Mouse (Mus musculus) stomach, embryonic 15.5 days (tissue): ENCODE results near the gene Dnah9. TPM values are rescaled to one million over a fixed set of nuclear protein-coding genes. Genes with fewer than 3 reads are reported as not detected.
A peak's percentile ranks its signal among the peaks of the same experiment; 100 is the strongest.

Source experiments
- ATAC-seq: fragments of 200-750 bp; cut with Nextera tagmentation; 2 replicates; pipeline ENCODE4 v1.8.0; 2017; ENCODE audit warnings: low read depth, moderate number of reproducible peaks, moderate TSS enrichment; ENCODE audit not compliant: insufficient read depth, low FRiP score
- H3K27ac ChIP-seq: fragments of 300-500 bp; sonication (generic); 2 replicates; pipeline ENCODE4 v1.5.1; 2015; ENCODE audit warnings: mild to moderate bottlenecking, inconsistent platforms
- H3K27me3 ChIP-seq: fragments of 300-500 bp; sonication (generic); replicated peaks from 2 replicates; pipeline ENCODE4 v1.6.1; 2015; ENCODE audit warnings: inconsistent platforms
- H3K36me3 ChIP-seq: fragments of 300-500 bp; sonication (generic); 2 replicates; pipeline ENCODE4 v1.6.1; 2015; ENCODE audit warnings: inconsistent platforms
- H3K4me1 ChIP-seq: fragments of 300-500 bp; sonication (generic); 2 replicates; pipeline ENCODE4 v1.6.1; 2015; ENCODE audit warnings: inconsistent platforms
- H3K4me2 ChIP-seq: fragments of 300-500 bp; sonication (generic); 2 replicates; pipeline ENCODE4 v1.6.1; 2015; ENCODE audit warnings: mild to moderate bottlenecking, inconsistent platforms
- H3K4me3 ChIP-seq: fragments of 300-500 bp; sonication (generic); replicated peaks from 2 replicates; pipeline ENCODE4 v1.5.1; 2015; ENCODE audit warnings: inconsistent platforms
- H3K9ac ChIP-seq: fragments of 300-500 bp; sonication (generic); 2 replicates; pipeline ENCODE4 v1.6.1; 2015; ENCODE audit warnings: inconsistent platforms
- H3K9me3 ChIP-seq: fragments of 300-500 bp; sonication (generic); 2 replicates; pipeline ENCODE4 v1.6.1; 2016; ENCODE audit warnings: inconsistent platforms
- WGBS: fragments of 180-500 bp; shearing (Covaris S2); methylation state at CpG from one replicate; pipeline ENCODE4 v1.1.7; 2015; 5-methylcytosine and 5-hydroxymethylcytosine counted together
- polyA plus RNA-seq: library from polyadenylated mRNA; unstranded; fragments of >200 nt; fragmentation: Nextera tagmentation; extraction: Ambion mirVana; gene quantifications from 2 replicates; pipeline ENCODE4 v1.2.1, GENCODE M21; 2015

Gene Dnah9
- 0.27 and 0.32 TPM in 2 replicates for polyA plus RNA-seq

DNA sequence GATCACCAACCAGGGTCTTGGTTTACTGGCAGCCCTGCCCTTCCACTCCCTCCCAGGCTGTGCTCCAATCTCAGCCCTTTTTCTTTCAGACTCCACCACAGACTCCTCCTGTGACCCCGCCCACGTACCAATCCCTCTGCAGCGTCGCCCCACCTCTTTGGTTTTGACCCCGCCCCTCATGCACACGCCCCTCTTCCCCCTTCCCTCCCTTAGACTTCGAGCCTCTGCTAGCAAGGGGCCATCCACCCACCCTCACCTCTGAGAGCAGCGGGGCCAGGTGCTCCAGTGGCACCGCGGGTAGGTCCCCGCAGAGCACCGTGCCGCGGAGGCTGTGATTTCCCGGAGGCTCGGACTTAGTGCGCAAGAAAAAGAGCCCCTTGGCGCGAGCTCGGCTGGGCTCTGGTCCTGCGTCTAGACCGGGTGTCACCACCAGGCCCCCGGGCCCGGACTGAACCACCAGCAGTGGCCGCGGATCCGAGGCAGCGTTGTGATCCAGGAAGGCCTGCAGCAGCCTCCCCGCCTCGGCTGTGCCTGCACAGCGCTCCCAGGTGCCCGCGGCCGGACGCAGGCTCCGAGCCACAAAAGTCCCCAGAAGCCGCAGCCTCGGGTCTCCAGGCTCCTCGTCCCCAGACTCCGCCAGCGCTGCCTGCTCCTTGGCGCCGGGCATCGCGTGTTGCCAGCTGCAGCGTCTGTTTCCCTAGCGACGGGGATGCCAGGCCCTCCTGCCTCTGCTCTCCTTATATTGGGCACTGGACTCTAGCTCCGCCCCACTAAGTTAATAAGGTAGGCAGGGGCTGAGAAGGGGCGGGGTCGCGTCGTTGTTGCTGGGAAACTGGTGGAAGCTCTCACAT lies at the start of gene Dnah9:
Dnah9 (minus strand) TSS at position 751 of the 851 bp plus-strand sequence.
- H3K4me2 ChIP-seq: peak within 1 kb of the TSS; percentile 99
- 0 out of 2 replicates have a peak, but pooled peaks cover 5% of the 10 kb centered on the region for H3K4me1 ChIP-seq
- H3K9me3 ChIP-seq: no peaks in the 10 kb centered on the region
- peak within 1 kb of the TSS; percentile 52 for H3K4me3 ChIP-seq
- H3K27me3 ChIP-seq: peaks cover 6% of the 10 kb centered on the region
- H3K36me3 ChIP-seq: no peaks in the 10 kb centered on the region
- WGBS: under 1% methylated on average over 53 of the region's 53 CpGs
- no peak within 1 kb of the TSS for H3K27ac ChIP-seq
- H3K9ac ChIP-seq: 0 out of 2 replicates have a peak within 1 kb of the TSS, but pooled peaks have one; percentile 5
- peak; percentile 92 for ATAC-seq

- H3K36me3 ChIP-seq: no peaks in the 10 kb centered on the region
- H3K9me3 ChIP-seq: no peaks in the 10 kb centered on the region
- H3K27me3 ChIP-seq: no peaks in the 10 kb centered on the region
- H3K4me2 ChIP-seq: no peak overlapping the region
- H3K4me3 ChIP-seq: no peak overlapping the region
- WGBS: 79% methylated on average over 3 of the region's 3 CpGs
- H3K4me1 ChIP-seq: no peaks in the 10 kb centered on the region
- no peak overlapping the region for H3K9ac ChIP-seq
- H3K27ac ChIP-seq: no peak overlapping the region
- no peak; the same call in 1 of the 2 replicates for ATAC-seq
These were observed 20.4 kb upstream of the Dnah9 start for GRCm38 (mm10) chr11:66188627-66189287.

DNA sequence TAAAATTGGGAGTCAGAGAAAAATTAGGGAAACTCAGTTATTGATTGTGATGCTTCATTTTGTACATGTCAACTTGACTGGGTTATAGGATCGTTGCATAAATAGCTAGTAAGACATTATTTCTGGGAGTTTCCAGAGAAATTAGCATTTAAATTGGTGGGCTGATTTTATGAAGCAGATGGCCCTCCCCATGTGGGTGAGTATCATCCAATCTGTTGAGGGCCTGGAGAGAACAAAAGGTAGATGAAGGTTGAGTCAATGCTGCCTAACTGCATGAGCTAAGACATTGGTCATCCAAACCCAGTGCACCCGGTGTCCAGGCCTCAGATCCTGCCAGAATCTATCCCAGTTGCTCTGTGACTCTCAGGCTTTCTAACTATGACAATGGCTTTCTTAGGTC lies 19.8 kb upstream of the Dnah9 start:
- no peak overlapping the region for H3K4me2 ChIP-seq
- WGBS: 79% methylated on average over 2 of the region's 2 CpGs
- no peak for ATAC-seq
- H3K4me1 ChIP-seq: no peaks in the 10 kb centered on the region
- H3K36me3 ChIP-seq: no peaks in the 10 kb centered on the region
- H3K9ac ChIP-seq: no peak overlapping the region
- H3K27ac ChIP-seq: no peak overlapping the region
- no peak overlapping the region for H3K4me3 ChIP-seq
- no peaks in the 10 kb centered on the region for H3K27me3 ChIP-seq
- H3K9me3 ChIP-seq: no peaks in the 10 kb centered on the region

DNA sequence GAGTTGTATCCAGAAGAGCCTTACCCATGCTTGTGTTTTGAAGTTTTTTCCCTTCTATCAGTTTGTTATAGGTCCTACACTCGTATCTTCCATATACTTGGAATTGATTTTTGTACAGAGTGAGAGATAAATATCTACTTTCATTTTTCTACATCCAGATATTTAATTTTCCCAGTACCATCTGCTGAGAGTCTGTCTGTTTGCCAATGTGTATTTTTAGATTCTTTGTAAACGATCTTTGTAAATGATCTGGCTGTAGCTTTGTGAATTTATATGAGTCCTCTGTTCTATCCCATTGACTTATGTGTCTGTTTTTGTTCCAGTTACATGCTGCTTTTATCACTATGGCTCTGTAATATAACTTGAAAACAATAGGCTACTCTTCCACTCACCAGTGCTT lies 9.4 kb upstream of the Dnah9 start:
- H3K4me1 ChIP-seq: no peaks in the 10 kb centered on the region
- H3K9me3 ChIP-seq: no peaks in the 10 kb centered on the region; the same call in 1 of the 2 replicates
- H3K27ac ChIP-seq: no peak overlapping the region
- ATAC-seq: no peak
- WGBS: 54% methylated on average over 2 of the region's 2 CpGs
- no peaks in the 10 kb centered on the region for H3K36me3 ChIP-seq
- no peak overlapping the region for H3K4me3 ChIP-seq
- H3K27me3 ChIP-seq: no peaks in the 10 kb centered on the region
- H3K4me2 ChIP-seq: no peak overlapping the region
- no peak overlapping the region for H3K9ac ChIP-seq

DNA sequence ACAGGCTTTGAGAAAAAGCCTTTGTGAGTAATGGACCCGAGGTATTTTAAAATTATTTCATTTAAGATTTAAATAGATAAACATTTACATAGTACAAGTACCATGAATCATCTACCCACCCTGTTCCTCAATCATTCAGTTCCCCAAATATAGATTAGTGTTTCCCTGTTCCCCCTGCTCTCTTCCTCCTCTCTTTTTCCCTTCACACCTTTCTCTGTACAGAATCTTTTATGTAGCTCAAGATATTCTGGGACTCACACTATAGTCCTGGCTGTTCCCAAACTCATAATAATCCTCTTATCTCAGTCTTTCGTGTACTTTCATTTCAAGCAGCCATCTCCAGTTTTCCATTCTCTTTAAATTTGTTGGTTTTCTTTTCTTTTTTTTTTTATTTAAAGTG lies 4.3 kb downstream of the Dnah9 start:
- no peak overlapping the region for H3K9ac ChIP-seq
- no peak overlapping the region for H3K4me2 ChIP-seq

GRCm38 (mm10) chr11:66140631-66141252 lies 27.6 kb downstream of the Dnah9 start:
- Histone ChIP-seq H3K9ac (no peak overlapping the region), H3K4me3 (no peak overlapping the region), H3K4me2 (no peak overlapping the region), H3K36me3 (no peaks in the 10 kb centered on the region), H3K27me3 (no peaks in the 10 kb centered on the region), H3K9me3 (no peaks in the 10 kb centered on the region), H3K4me1 (no peaks in the 10 kb centered on the region), H3K27ac (no peak overlapping the region)
- 64% methylated on average over 11 of the region's 11 CpGs for WGBS
- no peak for ATAC-seq

More for the DNA sequence above, 4.3 kb downstream of the Dnah9 start:
- Histone ChIP-seq H3K9me3 (no peaks in the 10 kb centered on the region), H3K4me1 (0 out of 2 replicates have a peak, but pooled peaks cover 5% of the 10 kb centered on the region), H3K27ac (no peak overlapping the region), H3K27me3 (peaks cover 6% of the 10 kb centered on the region), H3K36me3 (no peaks in the 10 kb centered on the region), H3K4me3 (no peak overlapping the region)
- no peak for ATAC-seq
- WGBS: 75% methylated on average over 2 of the region's 2 CpGs

- no peak overlapping the region for H3K27ac ChIP-seq
- WGBS: 77% methylated on average over 6 of the region's 6 CpGs
- no peaks in the 10 kb centered on the region for H3K4me1 ChIP-seq
- no peak overlapping the region for H3K4me2 ChIP-seq
- no peak overlapping the region for H3K9ac ChIP-seq
- ATAC-seq: no peak
- no peaks in the 10 kb centered on the region for H3K36me3 ChIP-seq
- H3K9me3 ChIP-seq: no peaks in the 10 kb centered on the region
- H3K27me3 ChIP-seq: no peaks in the 10 kb centered on the region
- no peak overlapping the region for H3K4me3 ChIP-seq
These were observed 33.5 kb downstream of the Dnah9 start for GRCm38 (mm10) chr11:66134826-66135225.

DNA sequence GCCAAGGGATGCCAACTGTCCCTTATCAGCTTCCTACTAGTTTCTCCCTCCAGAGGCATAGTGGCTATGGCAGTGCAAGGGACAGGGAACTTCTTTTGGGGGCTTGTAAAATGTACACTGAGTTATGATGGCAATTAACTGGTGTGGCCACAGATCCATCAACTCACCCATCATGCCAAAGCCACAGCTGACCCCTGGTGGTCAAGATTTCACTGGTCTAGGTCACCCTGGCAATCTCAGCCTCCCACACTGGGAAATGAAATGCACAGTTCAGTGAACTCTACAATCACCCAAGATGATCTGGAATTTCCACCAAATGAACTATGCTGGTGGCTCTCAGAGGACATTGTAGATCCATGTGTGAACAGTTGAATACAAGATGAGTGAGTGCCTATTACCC lies 42.2 kb downstream of the Dnah9 start:
- no peak overlapping the region for H3K4me3 ChIP-seq
- H3K36me3 ChIP-seq: no peaks in the 10 kb centered on the region
- H3K27ac ChIP-seq: no peak overlapping the region
- no peak overlapping the region for H3K9ac ChIP-seq
- no peaks in the 10 kb centered on the region for H3K27me3 ChIP-seq
- no peaks in the 10 kb centered on the region for H3K4me1 ChIP-seq
- H3K4me2 ChIP-seq: no peak overlapping the region
- H3K9me3 ChIP-seq: no peaks in the 10 kb centered on the region
- no peak for ATAC-seq

- H3K9me3 ChIP-seq: no peaks in the 10 kb centered on the region
- no peaks in the 10 kb centered on the region for H3K27me3 ChIP-seq
- H3K4me3 ChIP-seq: no peak overlapping the region
- H3K27ac ChIP-seq: no peak overlapping the region
- no peak overlapping the region for H3K9ac ChIP-seq
- no peak overlapping the region for H3K4me2 ChIP-seq
- ATAC-seq: no peak
- WGBS: 64% methylated on average over 6 of the region's 6 CpGs
- no peaks in the 10 kb centered on the region for H3K36me3 ChIP-seq
- H3K4me1 ChIP-seq: no peaks in the 10 kb centered on the region
These were observed 43.9 kb downstream of the Dnah9 start for GRCm38 (mm10) chr11:66124496-66124895.

DNA sequence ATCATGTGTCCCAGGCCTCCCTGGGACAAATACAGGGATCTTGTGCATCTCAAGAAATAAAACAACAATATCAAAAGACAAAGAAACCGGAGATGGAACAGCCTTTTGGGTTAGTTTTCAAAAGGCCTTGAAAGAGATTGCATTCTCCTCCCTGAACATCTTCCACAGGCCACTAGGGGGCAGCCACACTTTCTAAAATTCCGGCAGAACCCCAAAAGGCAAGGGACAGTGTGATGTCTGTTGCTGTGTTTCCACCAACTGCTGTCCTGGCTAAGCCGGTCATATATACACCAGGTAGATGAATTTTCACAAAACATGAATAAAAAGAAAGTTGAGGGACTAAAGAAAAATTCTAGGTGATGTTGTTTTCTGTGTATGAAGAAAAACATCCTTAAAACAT lies 46.3 kb downstream of the Dnah9 start:
- Histone ChIP-seq H3K27me3 (no peaks in the 10 kb centered on the region), H3K9me3 (no peaks in the 10 kb centered on the region), H3K4me1 (no peaks in the 10 kb centered on the region), H3K4me3 (no peak overlapping the region), H3K9ac (no peak overlapping the region), H3K4me2 (no peak overlapping the region), H3K36me3 (no peaks in the 10 kb centered on the region), H3K27ac (no peak overlapping the region)
- ATAC-seq: no peak
- 16% methylated on average over 3 of the region's 3 CpGs for WGBS

DNA sequence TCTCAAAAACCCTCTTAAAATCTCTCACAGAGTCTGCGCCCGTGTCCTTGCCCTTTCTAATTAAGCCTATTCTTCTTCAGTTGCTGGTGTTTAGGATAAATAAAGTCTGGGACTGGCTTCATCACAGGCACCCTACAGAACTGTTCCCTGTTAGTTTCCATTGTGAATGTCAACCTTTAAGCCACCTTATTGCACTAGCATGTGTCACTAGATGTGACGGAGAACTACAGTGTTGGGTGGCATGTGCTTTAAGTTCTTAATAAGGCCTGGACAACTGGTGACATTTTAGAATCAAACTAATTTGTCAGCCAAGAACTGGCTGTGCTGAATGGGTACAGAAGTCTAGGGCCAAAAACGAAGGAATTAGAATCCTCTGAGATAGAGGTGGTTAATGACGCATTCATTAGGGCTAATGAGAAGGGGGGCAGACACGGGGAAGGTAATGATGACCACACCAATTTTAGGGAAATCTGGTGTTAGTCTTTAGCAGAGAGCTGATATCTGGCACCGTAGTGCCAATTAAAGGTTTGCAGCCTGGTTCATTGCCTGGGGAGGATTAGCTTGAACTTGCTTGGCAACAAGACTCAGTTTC lies 84.6 kb downstream of the Dnah9 start:
- Histone ChIP-seq H3K4me2 (no peak overlapping the region), H3K27ac (no peak overlapping the region), H3K4me1 (no peaks in the 10 kb centered on the region), H3K4me3 (no peak overlapping the region), H3K9ac (no peak overlapping the region), H3K27me3 (no peaks in the 10 kb centered on the region), H3K9me3 (no peaks in the 10 kb centered on the region), H3K36me3 (no peaks in the 10 kb centered on the region)
- WGBS: 84% methylated on average over 7 of the region's 7 CpGs
- no peak for ATAC-seq
